Mouse (Mus musculus) gastrocnemius, postnatal 4 days (tissue): ENCODE measurements around the gene Tbcel. TPM values are rescaled to one million over a fixed set of nuclear protein-coding genes. Genes with fewer than 3 reads are reported as not detected.

ENCODE experiments used
- DNase-seq, 2 experiments: peaks; one replicate each; pipeline ENCODE4 v3.0.0; 2021 to 2022; ENCODE audit warnings: low spot score in 2 of 2, mixed read lengths in 2 of 2
- microRNA-seq: library from miRNA; unstranded; fragments of <30 nt; microRNA quantifications from one replicate; pipeline ENCODE4 v1.2.0, GENCODE M21; 2021
- total RNA-seq, 2 experiments: library from RNA; stranded (reverse); gene quantifications; 2 replicates each; pipeline ENCODE4 v1.2.3; 2021

The Tbcel gene
- total RNA-seq, 2 experiments from 2014 or later = 23.2 to 26.4 TPM

DNA sequence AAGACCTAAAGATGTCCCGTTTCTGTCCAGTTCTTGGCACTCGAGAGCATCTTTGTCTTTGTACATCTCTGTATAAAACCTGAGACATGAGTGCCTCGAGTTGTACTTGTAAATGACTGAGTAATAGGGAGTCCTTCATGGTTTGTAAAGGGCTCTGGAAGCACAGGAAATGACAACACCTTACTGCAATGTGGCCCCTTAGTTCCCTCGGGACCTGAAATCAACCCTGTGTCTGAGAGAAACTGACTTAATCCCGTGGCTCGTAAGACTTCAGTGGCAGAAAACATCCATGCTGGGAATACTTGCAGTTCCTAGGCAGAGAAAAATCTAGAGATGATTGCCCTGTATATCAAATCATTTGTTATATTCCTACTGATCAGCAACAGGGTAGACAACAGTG is 114.7 kb downstream of the Tbcel start:
- no peak for DNase-seq

DNA sequence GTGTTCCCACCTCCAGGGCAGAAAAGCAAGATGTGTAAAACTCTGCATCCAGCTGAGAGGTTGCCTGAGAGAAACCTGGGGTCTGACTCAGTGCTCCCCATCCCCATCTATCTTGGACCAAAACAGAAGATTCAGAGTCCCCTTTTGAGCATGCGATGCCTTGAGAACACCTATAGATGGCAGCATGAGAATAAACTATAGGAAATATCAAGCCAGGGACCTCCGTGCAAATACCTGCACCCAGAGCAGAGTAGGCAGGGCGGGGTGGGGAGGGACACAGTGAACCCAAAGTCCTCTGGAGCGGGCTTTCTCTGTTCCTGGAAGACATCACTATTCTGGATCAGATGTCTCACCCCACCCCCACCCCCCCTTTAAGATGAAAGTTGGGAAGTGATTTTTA is 119.1 kb downstream of the Tbcel start:
- no peak for DNase-seq

DNA sequence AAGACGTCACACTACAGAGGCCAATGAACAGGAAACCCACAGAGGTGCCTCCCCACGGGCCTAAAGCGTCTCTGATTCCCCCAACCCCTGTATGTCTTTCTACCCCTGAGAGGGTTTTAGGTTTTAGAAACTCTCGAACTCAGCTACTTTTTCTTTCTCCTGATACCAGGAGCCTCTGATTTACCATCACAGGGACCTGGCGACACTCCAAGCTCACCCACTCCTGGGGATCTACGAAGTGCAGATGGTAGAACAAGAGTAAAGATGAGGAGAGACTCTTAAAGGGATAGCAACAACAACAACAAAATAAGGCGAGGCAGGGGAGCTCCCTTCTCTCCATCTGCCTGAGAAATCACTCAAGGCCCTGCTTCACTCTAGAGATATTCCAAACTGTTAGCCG is 120.6 kb downstream of the Tbcel start:
- DNase-seq = no peak

DNA sequence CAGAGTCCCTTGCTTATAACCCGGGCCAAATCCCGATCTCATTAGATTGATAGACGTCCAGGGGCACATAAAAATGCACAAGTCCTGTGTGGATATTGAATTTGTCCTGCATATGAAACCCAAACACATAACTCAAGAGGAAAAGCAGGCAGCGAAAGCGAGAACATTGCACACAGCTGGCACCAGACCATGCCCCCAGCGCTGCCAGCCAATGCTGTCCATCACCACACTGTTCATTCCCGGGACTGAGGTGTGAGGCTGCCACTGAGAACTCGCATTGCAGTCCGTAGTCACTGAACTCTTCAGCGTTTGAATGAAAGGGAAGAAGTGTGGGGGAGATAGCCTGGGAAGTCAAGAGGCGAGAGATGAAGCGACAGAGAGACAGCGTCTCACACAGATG is 122.0 kb downstream of the Tbcel start:
- DNase-seq = no peak

DNA sequence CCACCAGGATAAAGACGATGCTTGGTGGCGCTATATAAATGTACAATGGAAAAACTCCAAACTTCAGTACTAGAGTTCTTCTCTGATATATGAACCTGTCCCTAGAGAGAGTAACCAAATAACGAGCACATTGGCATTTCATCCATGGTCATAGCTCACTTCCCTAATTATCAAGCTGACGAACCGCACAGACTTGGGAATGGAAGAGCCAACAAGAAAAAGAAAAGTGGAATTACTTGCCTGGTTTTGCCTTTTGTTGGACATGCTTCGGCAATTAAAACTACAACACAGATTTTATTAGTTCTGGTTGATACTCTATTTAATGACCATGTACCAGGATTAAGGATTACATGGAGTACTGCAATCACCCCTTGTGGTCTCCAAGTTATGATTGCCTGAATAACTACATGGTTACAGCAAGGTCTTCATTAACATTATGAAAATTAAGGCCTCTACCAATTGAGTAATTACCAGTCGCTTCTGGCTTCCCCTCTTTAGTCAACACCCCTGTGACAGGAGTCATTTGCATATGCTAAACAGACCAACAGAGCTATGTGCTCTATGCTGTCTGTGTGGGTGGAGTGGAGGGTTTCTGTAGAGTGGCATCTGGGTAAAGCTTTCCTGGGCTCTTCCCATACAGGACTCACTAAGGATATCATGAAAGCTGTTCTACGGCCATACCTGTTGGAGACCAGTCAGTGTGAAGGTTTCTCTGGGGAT is 124.8 kb downstream of the Tbcel start:
- no peak for DNase-seq

DNA sequence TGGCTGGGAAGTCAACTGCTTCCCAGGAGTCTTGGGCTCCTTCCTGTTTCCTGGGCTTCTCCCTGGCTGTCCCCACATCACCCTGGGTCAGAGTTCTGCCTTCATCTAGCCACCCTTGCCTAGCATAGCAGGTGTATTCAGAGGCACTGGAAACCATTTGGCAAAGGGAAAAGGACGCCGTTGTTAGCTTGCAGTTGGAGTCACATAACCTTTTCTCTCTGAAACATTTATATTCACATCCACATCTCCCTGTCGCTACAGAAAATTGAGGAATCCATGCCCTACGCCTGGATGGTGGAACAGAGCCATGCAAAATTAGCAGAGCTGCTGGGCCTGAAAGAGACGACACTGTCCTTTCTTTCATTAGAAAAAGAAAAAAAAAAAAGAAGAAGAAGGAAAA is 125.5 kb downstream of the Tbcel start:
- no peak for DNase-seq

DNA sequence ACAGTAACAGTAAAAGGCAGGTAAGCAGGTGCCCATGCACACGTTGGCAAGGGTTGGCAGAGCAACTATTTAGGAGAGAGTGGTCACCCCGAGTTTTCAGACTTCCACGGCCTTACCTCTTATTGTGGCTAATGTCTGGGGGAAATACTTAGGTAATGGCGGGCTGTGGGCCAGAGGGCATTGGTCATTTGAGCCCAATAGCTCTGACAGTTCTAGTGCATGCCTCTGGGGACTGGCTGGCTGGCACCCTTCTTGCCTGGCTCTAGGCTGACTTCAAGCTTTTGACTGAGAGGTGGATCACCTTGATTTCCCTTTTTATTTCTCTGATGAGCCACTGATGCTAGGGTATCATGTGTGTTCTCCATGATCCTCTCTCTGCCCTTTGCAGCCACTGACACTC is 129.5 kb downstream of the Tbcel start:
- no peak for DNase-seq

DNA sequence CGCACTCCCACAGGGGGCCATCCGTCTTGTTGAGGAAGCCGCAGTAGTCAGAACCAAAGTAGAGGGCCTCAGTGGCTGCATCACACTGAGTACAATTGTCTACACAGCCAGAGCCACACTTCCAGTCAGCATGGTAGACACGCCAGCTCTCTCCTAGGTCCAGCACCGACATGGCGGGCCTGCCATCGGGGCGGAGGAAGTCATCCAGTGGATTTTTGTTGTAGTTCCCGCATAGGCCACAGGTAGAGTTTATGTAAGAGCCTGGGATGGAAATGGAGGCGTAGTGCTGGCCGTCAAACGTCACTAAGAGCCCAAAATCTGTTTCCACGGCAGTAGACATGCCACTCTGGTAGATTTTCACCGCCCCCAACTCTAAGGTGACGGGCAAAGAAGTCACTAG is 130.0 kb downstream of the Tbcel start:
- DNase-seq = no peak

DNA sequence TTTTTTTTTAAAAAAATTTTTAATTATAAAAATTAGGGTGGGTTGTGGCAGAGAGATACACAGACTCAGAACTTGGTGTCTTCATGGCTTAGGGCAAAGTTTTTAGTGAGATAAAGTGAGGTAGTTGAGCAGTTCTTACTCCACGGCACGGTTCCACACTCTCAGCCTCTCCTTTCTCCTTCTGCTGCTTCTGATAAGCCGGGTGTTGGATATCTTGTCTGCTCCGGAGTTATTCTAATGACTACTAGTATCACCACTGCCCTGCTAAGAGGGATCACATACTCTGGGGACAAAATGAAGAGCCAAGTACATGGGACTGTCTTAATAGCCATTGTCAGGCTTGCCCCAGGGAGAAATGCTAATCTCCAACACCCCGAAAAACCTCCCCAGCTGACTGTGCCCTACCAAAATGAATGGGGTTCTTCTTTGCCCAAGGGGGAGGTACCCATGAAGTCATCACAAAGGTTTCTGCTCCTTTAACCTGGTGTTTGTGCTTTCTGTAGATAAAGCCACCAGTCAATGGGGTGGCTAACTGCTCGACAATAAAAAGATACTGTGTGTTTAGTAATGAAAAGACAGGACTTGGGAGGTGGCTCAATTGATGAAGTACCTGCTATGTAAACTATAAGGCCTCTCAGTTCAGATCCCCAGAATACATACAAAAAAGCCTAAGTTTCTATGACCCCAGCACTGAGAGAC is 135.8 kb downstream of the Tbcel start:
- no peak for DNase-seq

Small RNA genes within 50 kb of the gene (microRNA-seq; reads per million reads assigned to microRNA genes)
- not detected for gene Gm44311

Other genes starting within 250 kb of the Tbcel start
- 10 to 100 TPM; 16.7 to 19.3 TPM for gene Sc5d, start 243.6 kb downstream of the Tbcel start, total RNA-seq
- under 1 TPM; 0.21 to 0.22 TPM for gene Tecta, start 107.9 kb downstream of the Tbcel start, total RNA-seq